Mouse (Mus musculus): ENCODE results near the gene Castor2. TPM values are rescaled to one million over a fixed set of nuclear protein-coding genes. Genes with fewer than 3 reads are reported as not detected.

Gene Castor2
- polyA plus RNA-seq (2014; fragmentation: Illumina TruSeq; extraction: RNeasy Lipid Tissue Mini Kit (QIAGEN cat#74804); ENCODE audit: insufficient read depth, low read depth, low replicate concordance): 6.3 TPM

GRCm38 (mm10) chr5:134099496-134100211, at the start of gene Castor2:
Gene Castor2, plus strand, starts transcription at chr5:134099711.

GRCm38 (mm10) chr5:134176169-134176881, 76.8 kb downstream of the Castor2 start, which contains the start of gene Rcc1l:
Gene Rcc1l, minus strand, starts transcription at chr5:134176774.

GRCm38 (mm10) chr5:134183880-134184808, 84.6 kb downstream of the Castor2 start, which contains the start of gene Gtf2ird2:
Gene Gtf2ird2, plus strand, starts transcription at chr5:134184019.

Other genes starting within 250 kb of the Castor2 start
- 10.4 TPM for gene Rcc1l, start 77.1 kb downstream of the Castor2 start, polyA plus RNA-seq (2014; fragmentation: Illumina TruSeq; extraction: RNeasy Lipid Tissue Mini Kit (QIAGEN cat#74804); ENCODE audit: insufficient read depth, low read depth, low replicate concordance)
- 2.2 TPM for gene Gtf2ird2, start 84.3 kb downstream of the Castor2 start, polyA plus RNA-seq (2014; fragmentation: Illumina TruSeq; extraction: RNeasy Lipid Tissue Mini Kit (QIAGEN cat#74804); ENCODE audit: insufficient read depth, low read depth, low replicate concordance)
- 18.6 TPM for gene Ncf1, start 129.9 kb downstream of the Castor2 start, polyA plus RNA-seq (2014; fragmentation: Illumina TruSeq; extraction: RNeasy Lipid Tissue Mini Kit (QIAGEN cat#74804); ENCODE audit: insufficient read depth, low read depth, low replicate concordance)
- 48.3 TPM for gene Gtf2i, start 215.0 kb downstream of the Castor2 start, polyA plus RNA-seq (2014; fragmentation: Illumina TruSeq; extraction: RNeasy Lipid Tissue Mini Kit (QIAGEN cat#74804); ENCODE audit: insufficient read depth, low read depth, low replicate concordance)